Mouse (Mus musculus) limb, embryonic 14.5 days (tissue): ENCODE results near the gene Sptb. TPM values are rescaled to one million over a fixed set of nuclear protein-coding genes. Genes with fewer than 3 reads are reported as not detected.
A peak's percentile ranks its signal among the peaks of the same experiment; 100 is the strongest.

Experiments used
- ATAC-seq: fragments of 200-750 bp; cut with Nextera tagmentation; 2 replicates; pipeline ENCODE4 v1.8.0; 2017; ENCODE audit warnings: low read depth, moderate number of reproducible peaks, moderate TSS enrichment; ENCODE audit not compliant: low FRiP score
- DNase-seq: peaks from one replicate; pipeline ENCODE4 v3.0.0-alpha.2; 2015; ENCODE audit warnings: low spot score
- H3K27ac ChIP-seq: fragments of 300-500 bp; sonication (generic); replicated peaks from 2 replicates; pipeline ENCODE4 v1.5.1; 2014; ENCODE audit warnings: low read depth, mild to moderate bottlenecking, low read length, moderate library complexity, mixed read lengths
- H3K27me3 ChIP-seq: fragments of 300-500 bp; sonication (generic); 2 replicates; pipeline ENCODE4 v1.6.1; 2014; ENCODE audit warnings: low read length, mixed read lengths; ENCODE audit not compliant: control insufficient read depth, insufficient read depth
- H3K36me3 ChIP-seq: fragments of 300-500 bp; sonication (generic); 2 replicates; pipeline ENCODE4 v1.6.1; 2014; ENCODE audit warnings: mild to moderate bottlenecking, low read length, moderate library complexity, mixed read lengths; ENCODE audit not compliant: control insufficient read depth, insufficient read depth
- H3K4me1 ChIP-seq: fragments of 300-500 bp; sonication (generic); 2 replicates; pipeline ENCODE4 v1.6.1; 2014; ENCODE audit warnings: antibody characterized with exemption, low read length, mixed read lengths; ENCODE audit not compliant: control insufficient read depth, insufficient read depth
- H3K4me2 ChIP-seq: fragments of 300-500 bp; sonication (generic); replicated peaks from 2 replicates; pipeline ENCODE4 v1.6.1; 2014; ENCODE audit warnings: low read depth, mild to moderate bottlenecking, low read length, moderate library complexity; ENCODE audit not compliant: severe bottlenecking
- H3K4me3 ChIP-seq: fragments of 300-500 bp; sonication (generic); replicated peaks from 2 replicates; pipeline ENCODE4 v1.5.1; 2014; ENCODE audit warnings: low read length
- H3K9ac ChIP-seq: fragments of 300-500 bp; sonication (generic); 2 replicates; pipeline ENCODE4 v1.6.1; 2014; ENCODE audit warnings: mild to moderate bottlenecking, low read depth, low read length, moderate library complexity; ENCODE audit not compliant: severe bottlenecking
- H3K9me3 ChIP-seq: fragments of 300-500 bp; sonication (generic); 2 replicates; pipeline ENCODE4 v1.6.1; 2016; ENCODE audit warnings: low read length; ENCODE audit not compliant: control insufficient read depth
- POLR2A ChIP-seq: fragments of 200-500 bp; IDR thresholded peaks from 2 replicates; pipeline ENCODE4 v1.8.0; 2012; ENCODE audit warnings: inconsistent platforms, mild to moderate bottlenecking, moderate library complexity, borderline replicate concordance; ENCODE audit not compliant: insufficient read depth, insufficient read length; ENCODE audit errors: extremely low read depth
- WGBS: fragments of 180-500 bp; shearing (Covaris S2); extraction: QIAGEN DNeasy Blood & Tissue Kit; methylation state at CpG from one replicate; pipeline ENCODE4 v1.1.7; 2014; 5-methylcytosine and 5-hydroxymethylcytosine counted together
- polyA plus RNA-seq, 2 experiments: library from polyadenylated mRNA; depleted of rRNA in 1 of 2; stranded (reverse) in 1 of 2; unstranded in 1 of 2; fragments of >200 nt; fragmentation: Nextera tagmentation in 1 of 2; extraction: Ambion mirVana in 1 of 2; gene quantifications; 2 replicates each; pipeline versions ENCODE4 v1.2.1 to v1.2.3; 2012 to 2014

Sptb gene
- polyA plus RNA-seq, 2 experiments, result 1.3 to 1.5 TPM

- Histone ChIP-seq H3K4me1 (no peaks in the 10 kb centered on the region), H3K27ac (no peak overlapping the region), H3K9ac (no peak overlapping the region), H3K9me3 (no peaks in the 10 kb centered on the region; the same call in 1 of the 2 replicates), H3K36me3 (no peaks in the 10 kb centered on the region), H3K4me2 (no peak overlapping the region), H3K4me3 (no peak overlapping the region), H3K27me3 (no peaks in the 10 kb centered on the region)
- DNase-seq (peak; percentile 44), ATAC-seq (no peak)
- TF ChIP-seq POLR2A, result no peak
Measured at GRCm38 (mm10) chr12:76720572-76720971, 10.2 kb upstream of the Sptb start.

- H3K27ac ChIP-seq, result no peak overlapping the region
- H3K36me3 ChIP-seq, result no peaks in the 10 kb centered on the region
- no peak overlapping the region for H3K4me3 ChIP-seq
- no peak overlapping the region for H3K4me2 ChIP-seq
- WGBS, result 89% methylated on average over 4 of the region's 4 CpGs
- no peaks in the 10 kb centered on the region for H3K9me3 ChIP-seq
- H3K27me3 ChIP-seq, result no peaks in the 10 kb centered on the region
- no peak overlapping the region for H3K9ac ChIP-seq
- H3K4me1 ChIP-seq, result no peaks in the 10 kb centered on the region
- no peak for DNase-seq
- ATAC-seq, result no peak
- TF ChIP-seq POLR2A, result no peak
Measured at GRCm38 (mm10) chr12:76718384-76718783, 8.0 kb upstream of the Sptb start.

- Histone ChIP-seq H3K27me3 (peaks cover 42% of the 10 kb centered on the region), H3K9ac (peak overlapping the region; percentile 55), H3K9me3 (no peaks in the 10 kb centered on the region), H3K4me1 (peaks cover 11% of the 10 kb centered on the region), H3K27ac (no peak overlapping the region), H3K4me3 (peak overlapping the region; percentile 57), H3K36me3 (no peaks in the 10 kb centered on the region), H3K4me2 (peak overlapping the region; percentile 100)
- DNase-seq, result peak; percentile 29
- WGBS, result 1% methylated on average over 32 of the region's 55 CpGs
- TF ChIP-seq POLR2A, result no peak
- ATAC-seq, result peak; percentile 51
Measured at GRCm38 (mm10) chr12:76709795-76710350, 474 bp downstream of the Sptb start.

GRCm38 (mm10) chr12:76708956-76709794, 1.2 kb downstream of the Sptb start:
- no peaks in the 10 kb centered on the region for H3K9me3 ChIP-seq
- no peak for DNase-seq
- peak overlapping the region; percentile 55 for H3K9ac ChIP-seq
- H3K27ac ChIP-seq, result no peak overlapping the region
- peak overlapping the region; percentile 100 for H3K4me2 ChIP-seq
- H3K4me3 ChIP-seq, result peak overlapping the region; percentile 57
- 6% methylated on average over 24 of the region's 34 CpGs for WGBS
- H3K36me3 ChIP-seq, result no peaks in the 10 kb centered on the region
- peaks cover 11% of the 10 kb centered on the region for H3K4me1 ChIP-seq
- peaks cover 42% of the 10 kb centered on the region for H3K27me3 ChIP-seq
- TF ChIP-seq POLR2A, result no peak
- peak; percentile 64 for ATAC-seq

- DNase-seq (no peak), ATAC-seq (no peak)
- peaks cover 11% of the 10 kb centered on the region for H3K4me1 ChIP-seq
- H3K27me3 ChIP-seq, result peaks cover 42% of the 10 kb centered on the region
- no peak overlapping the region for H3K9ac ChIP-seq
- 72% methylated on average over 3 of the region's 3 CpGs for WGBS
- H3K36me3 ChIP-seq, result no peaks in the 10 kb centered on the region
- no peak for TF ChIP-seq POLR2A
- H3K9me3 ChIP-seq, result no peaks in the 10 kb centered on the region
- H3K4me2 ChIP-seq, result no peak overlapping the region
- H3K4me3 ChIP-seq, result no peak overlapping the region
- no peak overlapping the region for H3K27ac ChIP-seq
Measured at GRCm38 (mm10) chr12:76708181-76708580, 2.2 kb downstream of the Sptb start.
